Mouse (Mus musculus): ENCODE data around the gene Clp1. TPM values are rescaled to one million over a fixed set of nuclear protein-coding genes. Genes with fewer than 3 reads are reported as not detected.

Gene Clp1
- polyA plus RNA-seq, 1 experiment from 2014 or later = 24.5 TPM

- no peak for TF ChIP-seq CTCF (IDR thresholded peaks at IDR 0.05; ENCODE audit: low read depth)
- Histone ChIP-seq H3K27ac (peak overlapping the region; percentile 87), H3K4me1 (replicated peaks; ENCODE audit: insufficient read depth, low read length) (peaks cover 7% of the 10 kb centered on the region; the same call in 1 of the 2 replicates), H3K27me3 (ENCODE audit: insufficient read depth, low read length) (no peaks in the 10 kb centered on the region), H3K9me3 (replicated peaks; ENCODE audit: low read length) (no peaks in the 10 kb centered on the region), H3K4me3 (replicated peaks; ENCODE audit: low read depth, low read length) (peak overlapping the region; percentile 62), H3K4me2 (ENCODE audit: low read length) (peak overlapping the region; percentile 85), H3K9ac (ENCODE audit: low read depth, low read length) (peak overlapping the region; percentile 66), H3K36me3 (ENCODE audit: insufficient read depth, low read length) (peaks cover 16% of the 10 kb centered on the region)
- 4% methylated on average over 9 of the region's 9 CpGs for WGBS
- DNase-seq (ENCODE audit: low spot score) = no peak
- ATAC-seq (replicated peaks; ENCODE audit: low FRiP score, low read depth) = no peak
Measured at GRCm38 (mm10) chr2:84726716-84727115, 434 bp downstream of the Clp1 start.

- 95% methylated on average over 10 of the region's 10 CpGs for WGBS
- no peak overlapping the region for H3K9ac ChIP-seq (ENCODE audit: low read depth, low read length)
- peak overlapping the region; percentile 85; the same call in 1 of the 2 replicates for H3K4me2 ChIP-seq (ENCODE audit: low read length)
Measured at GRCm38 (mm10) chr2:84725770-84726169, 1.4 kb downstream of the Clp1 start.

GRCm38 (mm10) chr2:84723856-84724255, 3.3 kb downstream of the Clp1 start:
- no peaks in the 10 kb centered on the region for H3K9me3 ChIP-seq (replicated peaks; ENCODE audit: low read length)
- H3K4me3 ChIP-seq (replicated peaks; ENCODE audit: low read depth, low read length) = no peak overlapping the region
- no peak for ATAC-seq (replicated peaks; ENCODE audit: low FRiP score, low read depth)
- H3K27ac ChIP-seq = no peak overlapping the region
- DNase-seq (ENCODE audit: low spot score) = no peak
- no peaks in the 10 kb centered on the region for H3K27me3 ChIP-seq (ENCODE audit: insufficient read depth, low read length)
- H3K4me1 ChIP-seq (replicated peaks; ENCODE audit: insufficient read depth, low read length) = peaks cover 7% of the 10 kb centered on the region; the same call in 1 of the 2 replicates
- H3K4me2 ChIP-seq (ENCODE audit: low read length) = no peak overlapping the region
- TF ChIP-seq CTCF (IDR thresholded peaks at IDR 0.05; ENCODE audit: low read depth) = no peak
- no peak overlapping the region for H3K9ac ChIP-seq (ENCODE audit: low read depth, low read length)
- peaks cover 16% of the 10 kb centered on the region for H3K36me3 ChIP-seq (ENCODE audit: insufficient read depth, low read length)
- WGBS = 92% methylated on average over 14 of the region's 14 CpGs

More at GRCm38 (mm10) chr2:84725770-84726169, 1.4 kb downstream of the Clp1 start:
- Histone ChIP-seq H3K9me3 (replicated peaks; ENCODE audit: low read length) (no peaks in the 10 kb centered on the region), H3K27me3 (ENCODE audit: insufficient read depth, low read length) (no peaks in the 10 kb centered on the region), H3K4me3 (replicated peaks; ENCODE audit: low read depth, low read length) (no peak overlapping the region), H3K27ac (no peak overlapping the region), H3K4me1 (replicated peaks; ENCODE audit: insufficient read depth, low read length) (peaks cover 7% of the 10 kb centered on the region; the same call in 1 of the 2 replicates), H3K36me3 (ENCODE audit: insufficient read depth, low read length) (peaks cover 16% of the 10 kb centered on the region)
- TF ChIP-seq CTCF (IDR thresholded peaks at IDR 0.05; ENCODE audit: low read depth) = no peak
- no peak for ATAC-seq (replicated peaks; ENCODE audit: low FRiP score, low read depth)
- DNase-seq (ENCODE audit: low spot score) = no peak

- no peak for DNase-seq (ENCODE audit: low spot score)
- no peak for TF ChIP-seq CTCF (IDR thresholded peaks at IDR 0.05; ENCODE audit: low read depth)
- Histone ChIP-seq H3K36me3 (ENCODE audit: insufficient read depth, low read length) (peaks cover 16% of the 10 kb centered on the region), H3K4me1 (replicated peaks; ENCODE audit: insufficient read depth, low read length) (0 out of 2 replicates have a peak, but pooled peaks cover 1% of the 10 kb centered on the region), H3K9ac (ENCODE audit: low read depth, low read length) (no peak overlapping the region), H3K9me3 (replicated peaks; ENCODE audit: low read length) (no peaks in the 10 kb centered on the region), H3K4me3 (replicated peaks; ENCODE audit: low read depth, low read length) (no peak overlapping the region), H3K27ac (no peak overlapping the region), H3K4me2 (ENCODE audit: low read length) (no peak overlapping the region), H3K27me3 (ENCODE audit: insufficient read depth, low read length) (no peaks in the 10 kb centered on the region)
- 65% methylated on average over 3 of the region's 3 CpGs for WGBS
- no peak for ATAC-seq (replicated peaks; ENCODE audit: low FRiP score, low read depth)
Measured at GRCm38 (mm10) chr2:84721182-84721581, 6.0 kb downstream of the Clp1 start.

GRCm38 (mm10) chr2:84720718-84721117, 6.4 kb downstream of the Clp1 start:
- TF ChIP-seq CTCF (IDR thresholded peaks at IDR 0.05; ENCODE audit: low read depth) = no peak
- ATAC-seq (replicated peaks; ENCODE audit: low FRiP score, low read depth) = no peak

GRCm38 (mm10) chr2:84717357-84717756, 9.8 kb downstream of the Clp1 start:
- TF ChIP-seq CTCF (IDR thresholded peaks at IDR 0.05; ENCODE audit: low read depth) = no peak
- WGBS = 98% methylated on average over 4 of the region's 4 CpGs

More at GRCm38 (mm10) chr2:84720718-84721117, 6.4 kb downstream of the Clp1 start:
- no peaks in the 10 kb centered on the region for H3K27me3 ChIP-seq (ENCODE audit: insufficient read depth, low read length)
- peaks cover 16% of the 10 kb centered on the region for H3K36me3 ChIP-seq (ENCODE audit: insufficient read depth, low read length)
- no peaks in the 10 kb centered on the region for H3K4me1 ChIP-seq (replicated peaks; ENCODE audit: insufficient read depth, low read length)
- no peaks in the 10 kb centered on the region for H3K9me3 ChIP-seq (replicated peaks; ENCODE audit: low read length)
- no peak overlapping the region for H3K9ac ChIP-seq (ENCODE audit: low read depth, low read length)
- WGBS = 87% methylated on average over 2 of the region's 2 CpGs
- H3K27ac ChIP-seq = no peak overlapping the region
- H3K4me3 ChIP-seq (replicated peaks; ENCODE audit: low read depth, low read length) = no peak overlapping the region
- H3K4me2 ChIP-seq (ENCODE audit: low read length) = no peak overlapping the region
- no peak for DNase-seq (ENCODE audit: low spot score)

More at GRCm38 (mm10) chr2:84717357-84717756, 9.8 kb downstream of the Clp1 start:
- no peaks in the 10 kb centered on the region for H3K9me3 ChIP-seq (replicated peaks; ENCODE audit: low read length)
- ATAC-seq (replicated peaks; ENCODE audit: low FRiP score, low read depth) = no peak
- peaks cover 4% of the 10 kb centered on the region; the same call in 1 of the 2 replicates for H3K36me3 ChIP-seq (ENCODE audit: insufficient read depth, low read length)
- no peak overlapping the region for H3K4me2 ChIP-seq (ENCODE audit: low read length)
- no peak overlapping the region for H3K27ac ChIP-seq
- H3K9ac ChIP-seq (ENCODE audit: low read depth, low read length) = no peak overlapping the region
- peaks cover 4% of the 10 kb centered on the region; the same call in 1 of the 2 replicates for H3K4me1 ChIP-seq (replicated peaks; ENCODE audit: insufficient read depth, low read length)
- no peak overlapping the region for H3K4me3 ChIP-seq (replicated peaks; ENCODE audit: low read depth, low read length)
- H3K27me3 ChIP-seq (ENCODE audit: insufficient read depth, low read length) = no peaks in the 10 kb centered on the region
- no peak for DNase-seq (ENCODE audit: low spot score)
